Comparison of ENCODE assay signal across 8 mouse cellular contexts in genomic region chr5:64878526-64878925, GRCm38 (mm10). TPM values are rescaled to one million over a fixed set of nuclear protein-coding genes. Genes with fewer than 3 reads are reported as not detected.
DNase-seq lines count a peak whose midpoint lies in the region; ATAC-seq and TF ChIP-seq lines count a peak whose summit lies in the region.

No protein-coding gene starts in this region.

- peak; percentile 32 for ATAC-seq in lung, embryonic 14.5 days (ENCODE audit: insufficient read depth)
- no peak for ATAC-seq in forebrain, embryonic 16.5 days
- ATAC-seq in midbrain, embryonic 14.5 days (ENCODE audit: low FRiP score, low TSS enrichment) = no peak

- no peak for TF ChIP-seq CTCF in lung, embryonic 14.5 days (IDR thresholded peaks at IDR 0.05; ENCODE audit: low read depth)

- no peaks in the 10 kb centered on the region for H3K36me3 ChIP-seq in heart, embryonic 10.5 days
- no peaks in the 10 kb centered on the region for H3K36me3 ChIP-seq in lung, embryonic 14.5 days (ENCODE audit: insufficient read depth)
- no peaks in the 10 kb centered on the region for H3K36me3 ChIP-seq in forebrain, embryonic 16.5 days (ENCODE audit: control insufficient read depth, insufficient read depth)
- H3K36me3 ChIP-seq in midbrain, embryonic 14.5 days (ENCODE audit: control insufficient read depth, insufficient read depth, low read length) = no peaks in the 10 kb centered on the region

- H3K4me1 ChIP-seq in heart, embryonic 10.5 days = peaks cover 35% of the 10 kb centered on the region
- peaks cover 26% of the 10 kb centered on the region for H3K4me1 ChIP-seq in lung, embryonic 14.5 days (ENCODE audit: insufficient read depth)
- peaks cover 14% of the 10 kb centered on the region for H3K4me1 ChIP-seq in forebrain, embryonic 16.5 days (replicated peaks; ENCODE audit: control insufficient read depth, insufficient read depth, low read length)
- H3K4me1 ChIP-seq in midbrain, embryonic 14.5 days (ENCODE audit: control insufficient read depth, insufficient read depth, low read length) = peaks cover 14% of the 10 kb centered on the region

- no peaks in the 10 kb centered on the region for H3K9me3 ChIP-seq in heart, embryonic 10.5 days
- H3K9me3 ChIP-seq in lung, embryonic 14.5 days (ENCODE audit: low read depth, low read length) = peaks cover 3% of the 10 kb centered on the region; the same call in 1 of the 2 replicates
- no peaks in the 10 kb centered on the region; the same call in 1 of the 2 replicates for H3K9me3 ChIP-seq in forebrain, embryonic 16.5 days (ENCODE audit: control insufficient read depth, low read length)
- no peaks in the 10 kb centered on the region for H3K9me3 ChIP-seq in midbrain, embryonic 14.5 days (ENCODE audit: control insufficient read depth, low read length)

- peak overlapping the region; percentile 76 for H3K27ac ChIP-seq in heart, embryonic 10.5 days
- H3K27ac ChIP-seq in lung, embryonic 14.5 days (ENCODE audit: low read depth) = peak overlapping the region; percentile 90
- H3K27ac ChIP-seq in forebrain, embryonic 16.5 days (ENCODE audit: low read length) = peak overlapping the region; percentile 12; the same call in 1 of the 2 replicates
- H3K27ac ChIP-seq in midbrain, embryonic 14.5 days (replicated peaks; ENCODE audit: low read depth, low read length) = peak overlapping the region; percentile 50; the same call in 1 of the 2 replicates

- intact Hi-C loops in heart, postnatal 10 days (cut with DNase I) = no loop called here

- no peaks in the 10 kb centered on the region for H3K27me3 ChIP-seq in heart, embryonic 10.5 days (ENCODE audit: insufficient read depth, poor library complexity, severe bottlenecking)
- no peaks in the 10 kb centered on the region for H3K27me3 ChIP-seq in lung, embryonic 14.5 days (ENCODE audit: insufficient read depth, low read length)
- H3K27me3 ChIP-seq in forebrain, embryonic 16.5 days (replicated peaks; ENCODE audit: control insufficient read depth, insufficient read depth, low read length) = no peaks in the 10 kb centered on the region
- H3K27me3 ChIP-seq in midbrain, embryonic 14.5 days (ENCODE audit: control insufficient read depth, insufficient read depth, low read length) = no peaks in the 10 kb centered on the region

- no peak overlapping the region for H3K4me3 ChIP-seq in heart, embryonic 10.5 days
- no peak overlapping the region for H3K4me3 ChIP-seq in lung, embryonic 14.5 days (ENCODE audit: low read depth, low read length)
- H3K4me3 ChIP-seq in forebrain, embryonic 16.5 days (replicated peaks; ENCODE audit: low read length) = no peak overlapping the region
- no peak overlapping the region for H3K4me3 ChIP-seq in midbrain, embryonic 14.5 days (replicated peaks; ENCODE audit: low read depth, low read length)

- H3K9ac ChIP-seq in lung, embryonic 14.5 days = no peak overlapping the region
- no peak overlapping the region for H3K9ac ChIP-seq in forebrain, embryonic 16.5 days (replicated peaks; ENCODE audit: low read depth, low read length)
- H3K9ac ChIP-seq in midbrain, embryonic 14.5 days (replicated peaks; ENCODE audit: low read length) = no peak overlapping the region

- no peak for DNase-seq in heart, embryonic 10.5 days (ENCODE audit: low spot score)
- DNase-seq in heart, postnatal 10 days = no peak
- peak; percentile 53 for DNase-seq in lung, embryonic 14.5 days
- DNase-seq in lung, postnatal 25 days (ENCODE audit: low spot score) = no peak
- no peak for DNase-seq in midbrain, embryonic 14.5 days
- DNase-seq in layer of hippocampus, postnatal 14 days (ENCODE audit: low spot score in 2 of 2) = no peak
- DNase-seq in thymus, postnatal 25 days = no peak

- WGBS in heart, embryonic 10.5 days = 79% methylated on average over 2 of the region's 2 CpGs
- 49% methylated on average over 2 of the region's 2 CpGs for WGBS in lung, embryonic 14.5 days
- WGBS in forebrain, embryonic 16.5 days = 73% methylated on average over 2 of the region's 2 CpGs
- WGBS in midbrain, embryonic 14.5 days = 74% methylated on average over 2 of the region's 2 CpGs

- H3K4me2 ChIP-seq in lung, embryonic 14.5 days = no peak overlapping the region
- no peak overlapping the region for H3K4me2 ChIP-seq in forebrain, embryonic 16.5 days (ENCODE audit: low read length)
- no peak overlapping the region for H3K4me2 ChIP-seq in midbrain, embryonic 14.5 days (ENCODE audit: low read length)

RNA-seq across cellular contexts. Expression of gene Tlr1, which starts 54.8 kb away (rescaled TPM):
- polyA plus RNA-seq in heart, embryonic 10.5 days (2016; fragmentation: Nextera tagmentation; extraction: Ambion mirVana) = 0.10 and 0.11 TPM in 2 replicates
- total RNA-seq in heart, postnatal 10 days (2021) = under 1 TPM; 0.34 to 0.67 TPM
- polyA plus RNA-seq in lung, embryonic 14.5 days (2014; fragmentation: Nextera tagmentation; extraction: Ambion mirVana) = 0.51 and 0.70 TPM in 2 replicates
- polyA plus RNA-seq in forebrain, embryonic 16.5 days (2015; fragmentation: Nextera tagmentation; extraction: Ambion mirVana) = 0.22 and 0.47 TPM in 2 replicates
- polyA plus RNA-seq in midbrain, embryonic 14.5 days (2014; fragmentation: Nextera tagmentation; extraction: Ambion mirVana) = 0.15 and 0.51 TPM in 2 replicates
- total RNA-seq in layer of hippocampus, postnatal 14 days (2021) = under 1 TPM; 0.32 to 0.55 TPM

Comparison
In these comparisons a context has a peak if more than half of its experiments do, and no peak if none do; other contexts are left out.
1. H3K27ac ChIP-seq: peak in every context shown above with its lines; median percentile 90 in lung, embryonic 14.5 days; 76 in heart, embryonic 10.5 days; 50 in midbrain, embryonic 14.5 days; 12 in forebrain, embryonic 16.5 days.